Mouse (Mus musculus): ENCODE data around the gene Trub1.

- TF ChIP-seq CTCF (IDR thresholded peaks at IDR 0.05; ENCODE audit: low read depth) (no peak), EP300 (IDR thresholded peaks at IDR 0.05; ENCODE audit: low read depth) (no peak)
Measured at GRCm38 (mm10) chr19:57489527-57489926, 36.8 kb downstream of the Trub1 start.
